Mouse (Mus musculus) small intestine, adult 2 months (tissue): ENCODE data around the gene Zfp456. TPM values are rescaled to one million over a fixed set of nuclear protein-coding genes. Genes with fewer than 3 reads are reported as not detected.
A peak's percentile ranks its signal among the peaks of the same experiment; 100 is the strongest.
"Not testable (repeated sequence)": the region's sequence is repeated elsewhere in the genome, so short reads cannot be mapped to it uniquely, and the experiment has no call there.

ENCODE experiments used
- H3K27ac ChIP-seq: fragments of 200-500 bp; 2 replicates; pipeline ENCODE4 v1.5.1; 2012; ENCODE audit warnings: low read depth, low read length, control low read depth, inconsistent platforms; ENCODE audit not compliant: insufficient read depth
- H3K27me3 ChIP-seq: fragments of 200-500 bp; 2 replicates; pipeline ENCODE4 v1.6.1; 2012; ENCODE audit warnings: mild to moderate bottlenecking, moderate library complexity, low read length, inconsistent platforms; ENCODE audit not compliant: control insufficient read depth, insufficient read depth
- H3K36me3 ChIP-seq: fragments of 200-500 bp; 2 replicates; pipeline ENCODE4 v1.6.1; 2012; ENCODE audit warnings: mild to moderate bottlenecking, low read length, control low read depth, inconsistent platforms; ENCODE audit not compliant: control insufficient read depth, insufficient read depth
- H3K4me1 ChIP-seq: fragments of 200-500 bp; 2 replicates; pipeline ENCODE4 v1.6.1; 2012; ENCODE audit warnings: low read length, inconsistent platforms, mixed read lengths; ENCODE audit not compliant: control insufficient read depth, insufficient read depth, insufficient read length
- H3K4me3 ChIP-seq: fragments of 200-500 bp; 2 replicates; pipeline ENCODE4 v1.5.1; 2012; ENCODE audit warnings: low read depth, mild to moderate bottlenecking, control low read depth, inconsistent platforms, low read length, moderate library complexity
- CTCF ChIP-seq: fragments of 200-500 bp; IDR thresholded peaks from 2 replicates; pipeline ENCODE4 v1.5.1; 2012; ENCODE audit warnings: low read depth, mild to moderate bottlenecking, control low read depth, inconsistent platforms, low read length, moderate library complexity, mixed read lengths; ENCODE audit not compliant: insufficient replicate concordance, insufficient read length; ENCODE audit errors: extremely low read depth
- POLR2A ChIP-seq: fragments of 200-500 bp; IDR thresholded peaks from 2 replicates; pipeline ENCODE4 v1.6.1; 2012; ENCODE audit warnings: low read depth, mild to moderate bottlenecking, control low read depth, inconsistent platforms, low read length, moderate library complexity
- WGBS: fragments of 180-500 bp; shearing (Covaris S2); methylation state at CpG from one replicate; pipeline ENCODE4 v1.1.7; 2018; 5-methylcytosine and 5-hydroxymethylcytosine counted together
- polyA plus RNA-seq: library from polyadenylated mRNA; depleted of rRNA; stranded (reverse); fragments of >200 nt; gene quantifications from 2 replicates; pipeline ENCODE4 v1.2.3, GENCODE M21; 2012; rRNA removed

Gene Zfp456
- 0.04 and 0.11 TPM in 2 replicates for polyA plus RNA-seq

- peak within 1 kb of the TSS; percentile 31; the same call in 1 of the 2 replicates for H3K27ac ChIP-seq
- H3K36me3 ChIP-seq, H3K4me1 ChIP-seq, H3K27me3 ChIP-seq: not testable (repeated sequence)
- H3K4me3 ChIP-seq, result peak within 1 kb of the TSS; percentile 70
- WGBS, result 10% methylated on average over 14 of the region's 15 CpGs
Observed at GRCm38 (mm10) chr13:67375050-67375911, at the start of gene Zfp456, which contains the start of gene Gm28041. Zfp456 (minus strand) TSS chr13:67375810. Gm28041 (minus strand) TSS chr13:67375733.

GRCm38 (mm10) chr13:67422532-67422931 is 46.9 kb upstream of the Zfp456 start:
- H3K4me3 ChIP-seq, H3K27ac ChIP-seq, H3K27me3 ChIP-seq, H3K36me3 ChIP-seq, H3K4me1 ChIP-seq: not testable (repeated sequence)
- WGBS, result 95% methylated on average over 2 of the region's 2 CpGs

GRCm38 (mm10) chr13:67421207-67421857 is 45.7 kb upstream of the Zfp456 start, which contains the start of gene Zfp459:
Zfp459 (minus strand) TSS chr13:67421418.
- under 1% methylated on average over 22 of the region's 22 CpGs for WGBS
- Histone ChIP-seq H3K36me3 (no peaks in the 10 kb centered on the region), H3K27ac (no peak within 1 kb of the TSS), H3K27me3 (no peaks in the 10 kb centered on the region), H3K4me1 (no peaks in the 10 kb centered on the region), H3K4me3 (peak within 1 kb of the TSS; percentile 83)
- TF ChIP-seq POLR2A, result peak; percentile 45; the same call in 1 of the 2 replicates
- no peak for TF ChIP-seq CTCF

GRCm38 (mm10) chr13:67420558-67421206 is 45.1 kb upstream of the Zfp456 start:
- no peaks in the 10 kb centered on the region for H3K27me3 ChIP-seq
- H3K4me3 ChIP-seq, result peak overlapping the region; percentile 83
- TF ChIP-seq POLR2A (no peak), CTCF (no peak)
- H3K27ac ChIP-seq, result no peak overlapping the region
- H3K36me3 ChIP-seq, result no peaks in the 10 kb centered on the region
- 21% methylated on average over 11 of the region's 11 CpGs for WGBS
- no peaks in the 10 kb centered on the region for H3K4me1 ChIP-seq

- TF ChIP-seq POLR2A (no peak), CTCF (no peak)
- H3K36me3 ChIP-seq, result no peaks in the 10 kb centered on the region
- no peak overlapping the region for H3K27ac ChIP-seq
- H3K27me3 ChIP-seq, result no peaks in the 10 kb centered on the region
- WGBS, result 91% methylated on average over 3 of the region's 3 CpGs
- H3K4me1 ChIP-seq, result no peaks in the 10 kb centered on the region
- no peak overlapping the region for H3K4me3 ChIP-seq
Observed at GRCm38 (mm10) chr13:67416811-67417210, 41.2 kb upstream of the Zfp456 start.

- H3K27me3 ChIP-seq, result no peaks in the 10 kb centered on the region
- 73% methylated on average over 6 of the region's 6 CpGs for WGBS
- no peaks in the 10 kb centered on the region for H3K36me3 ChIP-seq
- TF ChIP-seq POLR2A (no peak), CTCF (no peak)
- H3K27ac ChIP-seq, result no peak overlapping the region
- H3K4me1 ChIP-seq, result no peaks in the 10 kb centered on the region
- no peak overlapping the region for H3K4me3 ChIP-seq
Observed at GRCm38 (mm10) chr13:67415759-67416158, 40.1 kb upstream of the Zfp456 start.

GRCm38 (mm10) chr13:67413634-67414033 is 38.0 kb upstream of the Zfp456 start:
- not testable (repeated sequence) for H3K4me3 ChIP-seq, H3K36me3 ChIP-seq, H3K27ac ChIP-seq, H3K27me3 ChIP-seq, H3K4me1 ChIP-seq
- WGBS, result 63% methylated on average over 3 of the region's 3 CpGs

- H3K27ac ChIP-seq, result 0 out of 2 replicates have a peak within 1 kb of the TSS, but pooled peaks have one; percentile 48
- not testable (repeated sequence) for H3K36me3 ChIP-seq, H3K27me3 ChIP-seq, H3K4me1 ChIP-seq
- peak within 1 kb of the TSS; percentile 95 for H3K4me3 ChIP-seq
- 2% methylated on average over 16 of the region's 16 CpGs for WGBS
Observed at GRCm38 (mm10) chr13:67399183-67399903, 23.7 kb upstream of the Zfp456 start, which contains the start of gene Zfp429. Zfp429 (minus strand) TSS chr13:67399819.

GRCm38 (mm10) chr13:67376255-67376654 is 645 bp upstream of the Zfp456 start:
- not testable (repeated sequence) for H3K4me3 ChIP-seq, H3K4me1 ChIP-seq, H3K36me3 ChIP-seq, H3K27me3 ChIP-seq, H3K27ac ChIP-seq
- 60% methylated on average over 3 of the region's 3 CpGs for WGBS
